Mouse (Mus musculus): ENCODE data around the gene Speer4b.
A peak's percentile ranks its signal among the peaks of the same experiment; 100 is the strongest.
"Not testable (repeated sequence)": the region's sequence is repeated elsewhere in the genome, so short reads cannot be mapped to it uniquely, and the experiment has no call there.

Speer4b gene

DNA sequence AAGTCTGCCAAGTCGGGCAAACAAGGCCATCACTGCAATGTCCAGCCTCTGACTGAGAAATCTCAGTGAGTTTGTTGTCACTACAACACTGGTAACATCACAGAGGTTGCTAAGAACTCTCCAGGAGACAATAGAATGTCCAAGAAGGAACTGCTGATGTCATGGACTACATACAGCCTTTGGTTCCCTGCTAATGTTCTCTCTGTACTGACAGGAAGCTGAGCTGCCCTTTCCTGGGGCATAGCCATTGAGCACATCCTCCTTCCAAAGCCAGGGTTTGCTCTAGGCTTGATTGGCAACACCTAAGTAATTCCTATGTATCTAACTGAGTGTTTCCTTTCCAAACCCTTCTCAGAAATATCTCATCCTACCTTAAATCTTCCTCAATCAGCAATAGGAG, at the start of gene Speer4b:
TSS of gene Speer4b (minus strand) at position 101 of the 400 bp plus-strand sequence.
- DNase-seq = not testable (repeated sequence)

- DNase-seq = no peak
Measured at GRCm38 (mm10) chr5:27549291-27549690, 48.1 kb upstream of the Speer4b start.

- DNase-seq = peak; percentile 63
Measured at GRCm38 (mm10) chr5:27544816-27545270, 43.6 kb upstream of the Speer4b start.

DNA sequence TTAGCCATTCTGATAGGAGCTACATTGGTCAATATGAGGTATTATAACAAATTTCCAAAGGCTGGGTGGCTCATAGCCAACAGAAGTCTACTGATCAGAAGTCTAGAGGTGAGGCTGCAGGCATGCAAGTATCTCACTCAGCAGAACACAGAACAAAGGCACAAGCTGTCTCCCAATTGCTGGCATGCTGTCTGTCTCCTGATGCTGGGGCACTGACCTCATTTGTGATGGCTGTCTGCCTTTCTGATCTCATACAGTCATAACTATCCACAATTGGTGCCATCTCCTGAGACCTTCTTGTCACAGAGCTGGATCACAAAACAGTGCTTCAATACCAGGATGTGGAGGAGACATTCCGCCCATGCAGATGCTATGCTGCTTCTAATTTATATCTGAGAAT, 25.7 kb upstream of the Speer4b start:
- DNase-seq = peak; percentile 45

GRCm38 (mm10) chr5:27518716-27519115, 17.5 kb upstream of the Speer4b start:
- peak; percentile 41 for DNase-seq

DNA sequence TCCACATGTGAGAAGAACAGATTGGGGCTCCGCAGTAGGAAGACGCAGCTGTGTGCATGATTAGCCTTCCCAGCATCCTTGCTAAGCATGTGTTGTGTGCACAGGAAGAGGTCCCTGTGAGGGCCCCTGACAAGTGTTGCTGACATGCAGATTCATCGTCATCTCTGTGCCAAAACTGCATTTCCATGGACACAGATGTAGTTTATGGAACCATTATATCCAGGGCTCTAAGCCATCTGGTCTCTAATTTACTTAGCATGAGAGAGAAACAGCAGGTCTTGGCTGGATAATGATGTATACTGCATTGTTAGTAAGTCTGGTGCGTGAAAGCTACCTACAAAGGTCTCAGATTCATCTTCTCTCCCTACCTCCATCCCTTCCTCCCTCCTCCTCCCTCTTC, 10.3 kb downstream of the Speer4b start:
- DNase-seq = no peak

GRCm38 (mm10) chr5:27486138-27486537, 15.1 kb downstream of the Speer4b start:
- DNase-seq = no peak

GRCm38 (mm10) chr5:27481706-27482105, 19.5 kb downstream of the Speer4b start:
- DNase-seq = peak; percentile 40

DNA sequence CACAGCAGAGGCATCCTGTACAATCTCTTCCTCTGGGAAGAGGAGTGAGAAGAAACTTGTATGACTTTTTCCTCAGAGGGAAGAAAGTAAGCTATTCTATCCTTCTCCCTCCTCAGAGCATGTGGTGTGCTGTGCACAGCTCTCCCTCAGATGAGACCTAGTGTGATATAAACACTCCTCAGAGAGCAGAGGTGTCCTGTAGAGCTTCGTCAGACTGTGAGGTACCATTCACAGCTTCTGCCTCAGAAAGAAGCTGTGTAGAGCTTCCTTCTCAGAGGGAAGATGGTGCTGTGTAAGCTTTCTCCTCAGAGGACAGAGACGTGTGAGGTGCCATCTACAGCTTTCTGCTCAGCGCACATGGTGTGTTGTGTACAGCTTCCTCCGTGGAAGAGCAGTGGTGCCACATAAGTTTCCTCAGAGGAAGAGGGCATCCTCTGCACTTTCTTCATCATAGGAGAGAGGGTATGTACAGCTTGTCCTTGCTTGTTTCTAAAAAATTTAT, 26.2 kb downstream of the Speer4b start:
- no peak for DNase-seq

GRCm38 (mm10) chr5:27457686-27458085, 43.6 kb downstream of the Speer4b start:
- no peak for DNase-seq

DNA sequence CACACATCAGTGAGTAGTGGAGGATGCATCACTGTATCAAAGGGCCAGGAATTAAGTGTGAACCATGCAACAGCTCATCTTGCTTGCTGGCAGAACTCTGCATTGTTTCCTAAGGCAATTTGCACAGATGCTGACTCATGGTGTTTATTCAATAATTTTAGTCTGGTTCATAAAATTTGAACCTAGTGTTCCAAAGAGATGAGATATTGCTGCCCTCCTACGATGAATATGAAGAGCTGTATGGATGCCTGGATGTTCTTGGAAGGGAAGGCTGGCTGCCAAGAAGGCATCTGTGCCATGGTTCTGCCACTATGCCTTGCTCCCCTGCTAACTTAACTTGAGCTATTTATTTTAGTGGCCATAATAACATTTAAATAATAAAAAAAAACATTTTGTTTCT, 44.3 kb downstream of the Speer4b start:
- DNase-seq = peak; percentile 62

GRCm38 (mm10) chr5:27454386-27454785, 46.9 kb downstream of the Speer4b start:
- DNase-seq = no peak

DNA sequence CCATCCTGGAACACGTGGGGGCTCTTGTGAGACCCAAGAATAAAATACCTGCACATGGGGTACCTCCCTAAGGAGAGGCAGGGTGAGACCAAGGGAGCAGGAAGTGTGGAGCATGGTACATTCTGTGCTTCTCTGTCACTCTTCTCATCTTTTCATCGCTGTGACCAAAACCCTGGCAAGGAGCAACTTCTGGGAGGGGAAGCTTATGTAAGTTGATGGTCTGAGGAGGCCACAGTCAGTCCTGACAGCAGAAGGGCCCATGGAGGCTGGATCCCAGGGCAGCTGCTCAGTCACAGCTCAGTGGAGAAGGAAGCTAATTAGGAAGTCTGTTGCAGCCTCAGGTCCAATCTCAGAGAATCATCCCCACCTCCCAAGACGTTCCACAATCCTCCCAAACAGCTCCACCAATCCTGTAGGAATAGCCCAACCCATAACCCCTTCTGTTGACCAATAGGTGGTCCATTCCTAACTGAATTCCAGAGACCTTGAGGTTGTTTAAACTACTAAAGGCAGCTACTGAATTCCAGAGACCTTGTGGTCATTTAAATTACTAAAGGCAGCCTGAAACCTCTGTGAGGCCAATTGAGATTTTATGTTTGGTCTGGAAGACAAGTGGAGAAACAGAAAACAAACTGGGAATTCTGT, 47.9 kb downstream of the Speer4b start:
- DNase-seq = peak; percentile 82

Data from cerebellum, adult 9-11 months (tissue).